Comparison of ENCODE assay signal across 13 mouse cellular contexts in genomic region chr12:107056553-107056952, GRCm38 (mm10).
A peak's percentile ranks its signal among the peaks of the same experiment; 100 is the strongest.
DNase-seq lines count a peak whose midpoint lies in the region; ATAC-seq and TF ChIP-seq lines count a peak whose summit lies in the region.
"Had no signal": no experiment of that assay in that cellular context is flagged by ENCODE, and none has a peak within 500 bp of the region (broad histone marks: within the 10 kb centered on the region; RNA-seq: fewer than 3 reads in every experiment).

No protein-coding gene starts in this region.

- H3K27me3 ChIP-seq in forebrain, embryonic 10.5 days (ENCODE audit: poor library complexity, severe bottlenecking) = no peaks in the 10 kb centered on the region
- no peaks in the 10 kb centered on the region for H3K27me3 ChIP-seq in forebrain, postnatal 0 days (ENCODE audit: insufficient read depth, low read length)
- H3K27me3 ChIP-seq in midbrain, embryonic 11.5 days (ENCODE audit: control insufficient read depth, insufficient read depth, low read length) = no peaks in the 10 kb centered on the region
- H3K27me3 ChIP-seq: lung, embryonic 15.5 days had no signal

- no peak overlapping the region for H3K4me3 ChIP-seq in forebrain, embryonic 10.5 days
- H3K4me3 ChIP-seq in forebrain, postnatal 0 days (ENCODE audit: low read depth, low read length) = no peak overlapping the region
- no peak overlapping the region for H3K4me3 ChIP-seq in midbrain, embryonic 11.5 days (ENCODE audit: low read depth, low read length)
- H3K4me3 ChIP-seq: left cerebral cortex, adult 2 months; lung, embryonic 15.5 days had no signal

- peak; percentile 17 for DNase-seq in forebrain, embryonic 10.5 days (ENCODE audit: extremely low spot score, low spot score)
- no peak for DNase-seq in forebrain, postnatal 0 days
- DNase-seq in kidney, postnatal 4 days = peak; percentile 66 to 68
- DNase-seq in kidney, adult 8-10 months = no peak
- DNase-seq in Muller cell, postnatal 12 days (ENCODE audit: inconsistent ontology term) = peak; percentile 41
- peak; percentile 27 for DNase-seq in induced T-regulatory cell, adult 2 months (ENCODE audit: low read depth)
- DNase-seq in frontal cortex, postnatal 36 days (ENCODE audit: low spot score in 2 of 2) = no peak
- DNase-seq in midbrain, embryonic 11.5 days (ENCODE audit: low spot score, missing footprints) = no peak
- DNase-seq: adrenal gland, postnatal 25 days; cerebellum, adult 8-10 months had no signal

- ATAC-seq in forebrain, postnatal 0 days = no peak
- ATAC-seq in midbrain, embryonic 11.5 days (ENCODE audit: low FRiP score) = no peak
- ATAC-seq: hindbrain, postnatal 0 days had no signal

- peaks cover under 1% of the 10 kb centered on the region; the same call in 1 of the 2 replicates for H3K9me3 ChIP-seq in forebrain, embryonic 10.5 days
- H3K9me3 ChIP-seq in forebrain, postnatal 0 days (ENCODE audit: low read length) = no peaks in the 10 kb centered on the region
- H3K9me3 ChIP-seq in midbrain, embryonic 11.5 days (ENCODE audit: control insufficient read depth, low read length) = no peaks in the 10 kb centered on the region
- H3K9me3 ChIP-seq: lung, embryonic 15.5 days had no signal

- H3K4me2 ChIP-seq in forebrain, postnatal 0 days (ENCODE audit: low read depth) = no peak overlapping the region
- no peak overlapping the region for H3K4me2 ChIP-seq in midbrain, embryonic 11.5 days
- H3K4me2 ChIP-seq: lung, embryonic 15.5 days had no signal

- H3K27ac ChIP-seq in forebrain, embryonic 10.5 days = no peak overlapping the region
- no peak overlapping the region for H3K27ac ChIP-seq in forebrain, postnatal 0 days (ENCODE audit: low read depth, low read length)
- no peak overlapping the region for H3K27ac ChIP-seq in midbrain, embryonic 11.5 days (ENCODE audit: low read depth, low read length)
- H3K27ac ChIP-seq: hindbrain, postnatal 0 days; left cerebral cortex, adult 2 months; lung, embryonic 15.5 days had no signal

- H3K4me1 ChIP-seq in forebrain, embryonic 10.5 days = peaks cover 8% of the 10 kb centered on the region; the same call in 1 of the 2 replicates
- H3K4me1 ChIP-seq in forebrain, postnatal 0 days (ENCODE audit: insufficient read depth) = no peaks in the 10 kb centered on the region
- no peaks in the 10 kb centered on the region for H3K4me1 ChIP-seq in midbrain, embryonic 11.5 days (ENCODE audit: control insufficient read depth, insufficient read depth, low read length)
- H3K4me1 ChIP-seq: lung, embryonic 15.5 days had no signal

- no peak overlapping the region for H3K9ac ChIP-seq in forebrain, postnatal 0 days
- no peak overlapping the region for H3K9ac ChIP-seq in midbrain, embryonic 11.5 days (ENCODE audit: low read length)
- H3K9ac ChIP-seq: lung, embryonic 15.5 days had no signal

- H3K36me3 ChIP-seq in forebrain, embryonic 10.5 days (replicated peaks) = no peaks in the 10 kb centered on the region
- no peaks in the 10 kb centered on the region for H3K36me3 ChIP-seq in forebrain, postnatal 0 days (ENCODE audit: insufficient read depth)
- H3K36me3 ChIP-seq in midbrain, embryonic 11.5 days (ENCODE audit: control insufficient read depth, insufficient read depth, low read length) = no peaks in the 10 kb centered on the region
- H3K36me3 ChIP-seq: lung, embryonic 15.5 days had no signal

- no peak for TF ChIP-seq CTCF in forebrain, postnatal 0 days (IDR thresholded peaks at IDR 0.05; ENCODE audit: low read depth)

- WGBS in forebrain, embryonic 10.5 days = 43% methylated on average over 5 of the region's 5 CpGs
- WGBS in forebrain, postnatal 0 days = 43% methylated on average over 5 of the region's 5 CpGs
- WGBS in midbrain, embryonic 11.5 days = 46% methylated on average over 5 of the region's 5 CpGs

Comparison
In these comparisons a context has a peak if more than half of its experiments do, and no peak if none do; other contexts are left out.
1. DNase-seq: peak in forebrain, embryonic 10.5 days (single experiment), kidney, postnatal 4 days (2 of 2), Muller cell, postnatal 12 days (single experiment) and induced T-regulatory cell, adult 2 months (single experiment); none in forebrain, postnatal 0 days (single experiment), kidney, adult 8-10 months (0 of 2), frontal cortex, postnatal 36 days (0 of 2) and midbrain, embryonic 11.5 days (single experiment).